Mouse (Mus musculus) heart, postnatal 0 days (tissue): ENCODE measurements at regions not wholly inside any gene's neighbourhood (a gene's known extent, or its start where the extent isn't known, plus 50 kb on each side); places are given as distances from the start of the nearest gene placed in this dataset.

Experiments used
- ATAC-seq: fragments of 200-750 bp; cut with Nextera tagmentation; 2 replicates; pipeline ENCODE4 v1.8.0; 2017; ENCODE audit warnings: low read depth, moderate number of reproducible peaks, moderate library complexity; ENCODE audit not compliant: insufficient read depth
- DNase-seq: peaks from one replicate; pipeline ENCODE4 v3.0.0-alpha.2; 2016; ENCODE audit warnings: low spot score
- H3K27ac ChIP-seq: fragments of 300-500 bp; sonication (generic); 2 replicates; pipeline ENCODE4 v1.5.1; 2014; ENCODE audit warnings: low read depth, mild to moderate bottlenecking
- H3K27me3 ChIP-seq: fragments of 300-500 bp; sonication (generic); 2 replicates; pipeline ENCODE4 v1.6.1; 2014; ENCODE audit warnings: low read length, mixed read lengths; ENCODE audit not compliant: control insufficient read depth, insufficient read depth
- H3K36me3 ChIP-seq: fragments of 300-500 bp; sonication (generic); replicated peaks from 2 replicates; pipeline ENCODE4 v1.6.1; 2014; ENCODE audit warnings: low read length, mixed read lengths; ENCODE audit not compliant: control insufficient read depth, insufficient read depth
- H3K4me1 ChIP-seq: fragments of 300-500 bp; sonication (generic); 2 replicates; pipeline ENCODE4 v1.6.1; 2014; ENCODE audit warnings: antibody characterized with exemption; ENCODE audit not compliant: control insufficient read depth, insufficient read depth
- H3K4me2 ChIP-seq: fragments of 300-500 bp; sonication (generic); 2 replicates; pipeline ENCODE4 v1.6.1; 2014; ENCODE audit warnings: low read depth, mild to moderate bottlenecking, low read length, moderate library complexity
- H3K4me3 ChIP-seq: fragments of 300-500 bp; sonication (generic); 2 replicates; pipeline ENCODE4 v1.5.1; 2014; ENCODE audit warnings: low read depth, low read length
- H3K9ac ChIP-seq: fragments of 300-500 bp; sonication (generic); replicated peaks from 2 replicates; pipeline ENCODE4 v1.6.1; 2014; ENCODE audit warnings: low read depth, low read length, mixed read lengths
- H3K9me3 ChIP-seq: fragments of 300-500 bp; sonication (generic); replicated peaks from 2 replicates; pipeline ENCODE4 v1.6.1; 2016; ENCODE audit warnings: low read length; ENCODE audit not compliant: control insufficient read depth
- CTCF ChIP-seq: IDR thresholded peaks from 2 replicates; pipeline ENCODE4 v1.5.1; 2016; ENCODE audit warnings: antibody characterized with exemption, control low read depth, low read depth
- EP300 ChIP-seq: IDR thresholded peaks from 2 replicates; pipeline ENCODE4 v1.6.1; 2016; ENCODE audit warnings: antibody characterized with exemption, low read depth
- WGBS: fragments of 180-500 bp; shearing (Covaris S2); extraction: QIAGEN DNeasy Blood & Tissue Kit; methylation state at CpG from one replicate; pipeline ENCODE4 v1.1.7; 2014; 5-methylcytosine and 5-hydroxymethylcytosine counted together

DNA sequence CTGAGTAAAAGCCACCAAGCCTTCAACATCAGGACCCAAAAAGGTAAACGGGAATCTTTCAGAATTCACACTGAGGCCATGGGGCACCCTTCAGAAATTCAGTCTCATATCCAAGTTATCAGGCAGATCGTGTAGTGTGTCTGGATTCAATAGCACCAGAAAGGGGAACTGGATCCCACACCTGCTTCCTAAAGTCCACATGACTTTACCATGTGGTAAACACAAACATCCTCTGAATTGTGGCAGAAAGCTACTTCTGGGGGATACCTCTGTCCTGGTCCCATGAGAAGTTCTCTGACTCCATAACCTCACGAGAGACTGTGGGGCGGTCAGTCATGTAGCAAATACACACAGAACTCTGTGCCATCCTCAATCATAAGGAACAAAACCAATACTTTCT, 313.4 kb downstream of the Agtpbp1 start:
- no peak overlapping the region for H3K27ac ChIP-seq
- no peaks in the 10 kb centered on the region for H3K4me1 ChIP-seq
- H3K4me2 ChIP-seq, result no peak overlapping the region
- no peak overlapping the region for H3K9ac ChIP-seq
- H3K27me3 ChIP-seq, result no peaks in the 10 kb centered on the region
- no peaks in the 10 kb centered on the region for H3K9me3 ChIP-seq
- ATAC-seq (no peak), DNase-seq (no peak)
- TF ChIP-seq CTCF, result no peak
- TF ChIP-seq EP300, result no peak
- 67% methylated on average over 4 of the region's 4 CpGs for WGBS
- H3K4me3 ChIP-seq, result no peak overlapping the region
- no peaks in the 10 kb centered on the region for H3K36me3 ChIP-seq

DNA sequence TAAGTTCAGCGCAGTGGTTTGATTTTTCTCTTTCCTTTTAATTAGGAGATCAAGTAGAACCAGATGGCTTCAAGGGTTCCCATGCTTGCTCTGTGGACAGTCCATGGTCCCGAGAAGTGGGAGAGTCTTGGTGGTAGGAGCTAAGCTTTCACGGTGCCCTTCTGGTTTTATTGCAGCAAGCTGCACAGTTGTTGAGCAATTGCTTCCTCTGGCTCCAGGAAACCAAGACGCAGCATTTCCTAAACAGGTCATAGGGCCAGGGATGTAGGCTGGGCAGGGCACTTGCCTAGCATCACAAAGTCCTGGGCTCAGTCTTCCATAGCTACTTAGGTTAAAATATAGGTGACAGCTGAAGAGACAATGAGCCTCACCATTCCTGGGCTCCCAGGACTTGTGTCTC, 318.2 kb downstream of the Agtpbp1 start:
- WGBS, result 80% methylated on average over 4 of the region's 4 CpGs

DNA sequence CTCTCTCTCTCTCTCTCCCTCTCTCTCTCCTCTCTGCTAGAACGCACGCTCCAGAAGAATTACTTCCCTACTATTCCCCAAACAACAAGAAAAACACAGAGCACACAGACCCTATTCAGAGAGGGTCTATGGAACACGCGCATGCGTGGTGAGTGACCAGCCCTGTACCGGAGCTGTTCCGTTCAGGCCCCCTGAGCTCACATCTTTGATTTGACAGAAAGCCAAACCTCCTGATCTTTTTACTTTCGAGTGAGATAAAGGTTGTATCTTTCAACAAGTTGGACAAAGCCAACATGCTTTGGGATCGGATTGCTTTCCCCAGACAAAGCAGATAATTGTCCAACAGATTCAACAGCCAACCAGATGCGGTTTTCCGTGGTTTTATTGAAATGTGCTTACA, 320.9 kb downstream of the Agtpbp1 start:
- Histone ChIP-seq H3K36me3 (no peaks in the 10 kb centered on the region), H3K9me3 (0 out of 2 replicates have a peak, but pooled peaks cover 3% of the 10 kb centered on the region), H3K4me3 (no peak overlapping the region), H3K4me2 (no peak overlapping the region), H3K4me1 (no peaks in the 10 kb centered on the region), H3K9ac (no peak overlapping the region), H3K27me3 (no peaks in the 10 kb centered on the region), H3K27ac (0 out of 2 replicates have a peak overlapping the region, but pooled peaks have one; percentile 2)
- ATAC-seq (no peak), DNase-seq (peak; percentile 7)
- no peak for TF ChIP-seq CTCF
- no peak for TF ChIP-seq EP300
- 53% methylated on average over 11 of the region's 11 CpGs for WGBS

More for the DNA sequence above, 318.2 kb downstream of the Agtpbp1 start:
- Histone ChIP-seq H3K27me3 (no peaks in the 10 kb centered on the region), H3K4me1 (no peaks in the 10 kb centered on the region), H3K4me2 (no peak overlapping the region), H3K4me3 (no peak overlapping the region), H3K27ac (no peak overlapping the region), H3K36me3 (no peaks in the 10 kb centered on the region), H3K9me3 (no peaks in the 10 kb centered on the region), H3K9ac (no peak overlapping the region)
- ATAC-seq (no peak), DNase-seq (no peak)
- TF ChIP-seq CTCF (no peak), EP300 (no peak)

DNA sequence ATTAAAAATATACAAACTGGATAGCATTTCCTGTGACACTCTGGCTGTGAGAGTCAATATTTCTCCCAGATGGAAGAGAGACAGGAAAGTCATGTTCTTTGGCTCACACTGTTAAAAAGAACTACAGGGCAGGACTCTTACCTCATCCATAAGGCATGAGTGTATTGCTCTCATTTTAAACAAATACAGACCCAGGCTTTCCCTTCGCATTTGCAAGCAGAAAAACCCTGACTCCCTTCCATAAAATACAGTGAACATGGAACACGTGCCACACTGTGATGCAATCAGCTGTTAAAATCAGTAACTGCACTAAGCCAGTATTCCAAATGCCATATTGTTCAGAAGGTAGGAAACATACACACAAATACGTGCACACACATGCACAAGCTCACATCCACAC, 323.1 kb downstream of the Agtpbp1 start:
- H3K27me3 ChIP-seq, result no peaks in the 10 kb centered on the region
- H3K4me3 ChIP-seq, result no peak overlapping the region
- no peak overlapping the region for H3K4me2 ChIP-seq
- DNase-seq, result no peak
- no peak for TF ChIP-seq CTCF
- no peak for TF ChIP-seq EP300
- no peak overlapping the region for H3K9ac ChIP-seq
- WGBS, result 60% methylated on average over 3 of the region's 3 CpGs
- no peak overlapping the region for H3K27ac ChIP-seq
- H3K9me3 ChIP-seq, result 0 out of 2 replicates have a peak, but pooled peaks cover 3% of the 10 kb centered on the region
- no peaks in the 10 kb centered on the region for H3K4me1 ChIP-seq
- H3K36me3 ChIP-seq, result no peaks in the 10 kb centered on the region
- no peak for ATAC-seq

DNA sequence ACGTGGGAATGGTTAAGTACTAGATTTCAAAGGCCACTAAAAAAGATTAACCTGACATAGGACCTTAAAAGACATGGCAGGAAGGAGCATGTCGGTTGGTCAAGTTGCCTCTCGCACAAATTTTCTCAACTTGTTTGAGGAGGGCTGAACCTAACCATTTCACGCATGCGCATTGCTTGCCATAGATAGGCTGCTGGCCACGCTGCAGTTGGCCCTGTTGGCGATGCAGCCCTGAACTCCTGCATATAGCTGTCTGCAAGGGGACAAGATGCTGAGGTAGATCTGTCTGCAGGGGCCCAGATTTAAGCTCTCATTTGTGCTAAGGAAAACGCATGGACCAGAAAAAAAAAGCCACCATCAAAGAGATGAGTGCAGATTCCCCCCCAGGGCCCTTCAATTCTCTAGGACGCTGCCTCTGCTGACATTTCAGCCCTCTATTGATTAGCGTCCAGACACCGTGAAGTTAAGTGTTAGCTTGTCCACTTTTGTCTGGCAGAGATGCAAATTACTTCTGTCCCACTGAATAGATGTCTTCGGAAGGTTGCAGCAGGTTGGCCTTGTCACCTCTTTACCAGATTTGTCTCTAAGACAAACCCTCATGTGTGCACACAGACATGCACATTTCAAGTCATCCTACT, 329.1 kb downstream of the Agtpbp1 start:
- DNase-seq, result no peak
- no peaks in the 10 kb centered on the region for H3K36me3 ChIP-seq
- H3K4me2 ChIP-seq, result no peak overlapping the region
- H3K9ac ChIP-seq, result no peak overlapping the region
- no peak for ATAC-seq
- TF ChIP-seq EP300 (no peak), CTCF (no peak)
- H3K9me3 ChIP-seq, result 0 out of 2 replicates have a peak, but pooled peaks cover 3% of the 10 kb centered on the region
- WGBS, result 72% methylated on average over 12 of the region's 12 CpGs
- no peaks in the 10 kb centered on the region for H3K4me1 ChIP-seq
- no peak overlapping the region for H3K4me3 ChIP-seq
- H3K27me3 ChIP-seq, result no peaks in the 10 kb centered on the region
- H3K27ac ChIP-seq, result no peak overlapping the region
